Mouse (Mus musculus): ENCODE results near the gene 1700025G04Rik. TPM values are rescaled to one million over a fixed set of nuclear protein-coding genes. Genes with fewer than 3 reads are reported as not detected.

Gene 1700025G04Rik
- polyA plus RNA-seq, 1 experiment from 2014 or later, result 20.6 TPM

DNA sequence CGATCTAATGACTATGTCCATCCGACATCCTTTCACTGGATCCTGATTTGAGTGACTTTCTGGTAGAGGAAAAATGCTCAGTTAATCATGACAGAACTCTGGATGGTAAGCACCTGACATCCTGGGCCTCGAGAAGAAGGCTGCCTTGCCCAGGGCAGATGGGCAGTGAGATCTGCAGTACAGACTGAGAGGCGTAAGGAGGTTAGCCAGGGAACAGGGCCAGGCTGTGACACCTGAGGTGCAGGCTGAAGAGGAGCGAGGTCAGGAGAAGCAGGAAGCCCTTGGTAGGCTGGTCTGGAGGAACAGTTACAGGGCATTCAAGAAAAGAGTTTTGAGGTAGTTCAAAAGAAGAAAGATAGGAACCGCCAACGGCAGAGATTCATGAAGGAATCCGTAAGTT, 101.9 kb downstream of the 1700025G04Rik start:
- H3K4me1 ChIP-seq (replicated peaks; ENCODE audit: control insufficient read depth, insufficient read depth), result no peaks in the 10 kb centered on the region; the same call in 1 of the 2 replicates
- H3K36me3 ChIP-seq (ENCODE audit: control insufficient read depth, insufficient read depth, low read length), result no peaks in the 10 kb centered on the region
- 89% methylated on average over 8 of the region's 8 CpGs for WGBS
- no peak overlapping the region for H3K4me3 ChIP-seq (ENCODE audit: low read depth, low read length)
- H3K27ac ChIP-seq (replicated peaks), result no peak overlapping the region
- H3K4me2 ChIP-seq (replicated peaks; ENCODE audit: low read depth), result no peak overlapping the region
- TF ChIP-seq CTCF (IDR thresholded peaks at IDR 0.05; ENCODE audit: low read depth) (no peak), EP300 (optimal IDR thresholded peaks at IDR 0.05) (no peak)
- DNase-seq (ENCODE audit: low spot score), result no peak
- no peak for ATAC-seq (ENCODE audit: low FRiP score, low TSS enrichment)
- no peaks in the 10 kb centered on the region for H3K9me3 ChIP-seq (ENCODE audit: control insufficient read depth, low read length)
- no peak overlapping the region for H3K9ac ChIP-seq (ENCODE audit: low read length)
- H3K27me3 ChIP-seq (ENCODE audit: control insufficient read depth, insufficient read depth, low read length), result no peaks in the 10 kb centered on the region

DNA sequence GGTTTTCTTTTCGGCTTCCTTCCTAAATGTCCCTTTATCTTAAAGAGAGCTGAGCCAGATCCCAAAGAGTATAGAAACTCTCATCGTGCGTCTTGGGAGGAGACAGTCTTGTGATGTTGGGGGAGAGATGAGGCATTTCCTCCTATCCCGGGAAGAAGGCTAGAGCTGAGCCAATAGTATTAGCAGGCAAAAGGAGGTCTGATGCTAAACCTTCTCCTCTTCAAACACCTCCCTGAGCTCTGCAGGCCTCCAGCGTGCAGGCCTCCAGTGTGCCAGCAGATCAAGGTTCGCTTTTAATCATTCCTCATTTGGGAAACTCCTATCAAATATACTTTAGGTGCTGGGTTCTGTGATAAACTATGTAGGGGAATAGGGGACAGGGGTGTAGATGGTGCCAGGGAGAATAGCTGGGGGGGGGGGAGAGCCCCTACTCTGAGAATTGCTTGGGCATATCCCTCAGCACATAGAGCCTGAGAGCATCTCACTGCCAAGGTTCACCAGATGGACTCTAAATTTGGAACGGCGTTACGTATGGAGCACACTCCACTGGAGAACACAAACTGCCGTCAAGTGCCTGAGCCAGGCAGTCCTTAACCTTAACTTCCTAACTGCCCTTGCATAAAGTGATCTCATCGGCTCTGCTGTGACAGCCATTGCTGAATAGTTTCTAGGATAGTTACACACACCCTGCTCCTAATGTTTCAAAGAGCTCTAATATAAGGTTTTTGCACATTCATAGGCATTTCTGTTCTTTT, 103.7 kb downstream of the 1700025G04Rik start:
- TF ChIP-seq EP300 (optimal IDR thresholded peaks at IDR 0.05) (no peak), CTCF (IDR thresholded peaks at IDR 0.05; ENCODE audit: low read depth) (no peak)
- 56% methylated on average over 11 of the region's 11 CpGs for WGBS
- Histone ChIP-seq H3K4me2 (replicated peaks; ENCODE audit: low read depth) (no peak overlapping the region), H3K36me3 (ENCODE audit: control insufficient read depth, insufficient read depth, low read length) (no peaks in the 10 kb centered on the region), H3K4me1 (replicated peaks; ENCODE audit: control insufficient read depth, insufficient read depth) (no peaks in the 10 kb centered on the region; the same call in 1 of the 2 replicates), H3K27me3 (ENCODE audit: control insufficient read depth, insufficient read depth, low read length) (no peaks in the 10 kb centered on the region), H3K27ac (replicated peaks) (no peak overlapping the region), H3K4me3 (ENCODE audit: low read depth, low read length) (no peak overlapping the region), H3K9me3 (ENCODE audit: control insufficient read depth, low read length) (no peaks in the 10 kb centered on the region), H3K9ac (ENCODE audit: low read length) (no peak overlapping the region)
- DNase-seq (ENCODE audit: low spot score) (no peak), ATAC-seq (ENCODE audit: low FRiP score, low TSS enrichment) (no peak)

DNA sequence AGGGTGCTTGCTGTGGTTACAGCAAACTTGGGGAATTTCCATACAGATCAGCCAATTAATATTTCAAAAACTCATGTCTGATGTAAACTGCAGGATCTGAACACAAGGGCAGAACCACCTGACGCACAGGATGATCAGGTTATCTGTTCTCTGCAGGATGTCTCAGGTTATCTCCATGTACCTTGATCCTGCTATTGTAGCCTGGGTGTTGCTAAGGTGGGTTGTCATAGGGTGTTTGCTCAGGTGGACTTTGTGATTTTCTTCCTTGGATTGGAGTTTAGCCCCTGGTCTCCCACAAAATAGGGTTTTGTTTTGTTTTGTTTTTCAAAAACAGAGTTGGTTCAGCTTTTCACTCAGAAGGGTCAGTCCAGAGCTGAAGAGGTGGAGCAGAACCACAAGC, 104.9 kb downstream of the 1700025G04Rik start:
- H3K4me1 ChIP-seq (replicated peaks; ENCODE audit: control insufficient read depth, insufficient read depth), result no peaks in the 10 kb centered on the region; the same call in 1 of the 2 replicates
- TF ChIP-seq CTCF (IDR thresholded peaks at IDR 0.05; ENCODE audit: low read depth) (no peak), EP300 (optimal IDR thresholded peaks at IDR 0.05) (no peak)
- no peak overlapping the region for H3K27ac ChIP-seq (replicated peaks)
- no peak overlapping the region for H3K4me3 ChIP-seq (ENCODE audit: low read depth, low read length)
- H3K9me3 ChIP-seq (ENCODE audit: control insufficient read depth, low read length), result no peaks in the 10 kb centered on the region
- ATAC-seq (ENCODE audit: low FRiP score, low TSS enrichment), result no peak
- DNase-seq (ENCODE audit: low spot score), result no peak
- 81% methylated on average over 1 of the region's 1 CpGs for WGBS
- H3K9ac ChIP-seq (ENCODE audit: low read length), result no peak overlapping the region
- H3K27me3 ChIP-seq (ENCODE audit: control insufficient read depth, insufficient read depth, low read length), result no peaks in the 10 kb centered on the region
- no peaks in the 10 kb centered on the region for H3K36me3 ChIP-seq (ENCODE audit: control insufficient read depth, insufficient read depth, low read length)
- H3K4me2 ChIP-seq (replicated peaks; ENCODE audit: low read depth), result no peak overlapping the region

DNA sequence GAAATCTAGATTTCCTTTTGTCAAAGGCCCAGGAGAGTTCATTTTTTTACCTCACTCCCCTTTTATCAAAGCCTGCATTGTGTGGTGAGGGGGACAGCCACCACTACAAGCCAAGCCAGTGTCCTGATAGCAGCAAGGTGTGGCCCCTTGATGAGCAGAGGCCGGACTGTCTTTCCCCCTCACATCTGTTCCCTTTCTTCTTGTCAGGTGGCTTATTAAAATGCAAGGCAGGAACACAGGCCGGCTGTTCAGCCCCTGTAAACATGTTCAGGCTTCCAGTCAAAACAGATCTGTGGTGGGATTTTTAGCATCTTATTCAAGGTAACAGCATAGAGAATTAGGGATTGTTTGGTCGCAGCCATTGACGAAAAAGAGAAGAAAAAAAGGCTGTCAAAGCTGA, 105.9 kb downstream of the 1700025G04Rik start:
- ATAC-seq (ENCODE audit: low FRiP score, low TSS enrichment) (no peak), DNase-seq (ENCODE audit: low spot score) (no peak)
- no peak overlapping the region for H3K9ac ChIP-seq (ENCODE audit: low read length)
- no peak overlapping the region for H3K4me2 ChIP-seq (replicated peaks; ENCODE audit: low read depth)
- no peaks in the 10 kb centered on the region for H3K36me3 ChIP-seq (ENCODE audit: control insufficient read depth, insufficient read depth, low read length)
- no peaks in the 10 kb centered on the region; the same call in 1 of the 2 replicates for H3K4me1 ChIP-seq (replicated peaks; ENCODE audit: control insufficient read depth, insufficient read depth)
- TF ChIP-seq EP300 (optimal IDR thresholded peaks at IDR 0.05), result no peak
- TF ChIP-seq CTCF (IDR thresholded peaks at IDR 0.05; ENCODE audit: low read depth), result no peak
- H3K4me3 ChIP-seq (ENCODE audit: low read depth, low read length), result no peak overlapping the region
- no peaks in the 10 kb centered on the region for H3K9me3 ChIP-seq (ENCODE audit: control insufficient read depth, low read length)
- WGBS, result 69% methylated on average over 4 of the region's 4 CpGs
- no peaks in the 10 kb centered on the region for H3K27me3 ChIP-seq (ENCODE audit: control insufficient read depth, insufficient read depth, low read length)
- H3K27ac ChIP-seq (replicated peaks), result no peak overlapping the region

DNA sequence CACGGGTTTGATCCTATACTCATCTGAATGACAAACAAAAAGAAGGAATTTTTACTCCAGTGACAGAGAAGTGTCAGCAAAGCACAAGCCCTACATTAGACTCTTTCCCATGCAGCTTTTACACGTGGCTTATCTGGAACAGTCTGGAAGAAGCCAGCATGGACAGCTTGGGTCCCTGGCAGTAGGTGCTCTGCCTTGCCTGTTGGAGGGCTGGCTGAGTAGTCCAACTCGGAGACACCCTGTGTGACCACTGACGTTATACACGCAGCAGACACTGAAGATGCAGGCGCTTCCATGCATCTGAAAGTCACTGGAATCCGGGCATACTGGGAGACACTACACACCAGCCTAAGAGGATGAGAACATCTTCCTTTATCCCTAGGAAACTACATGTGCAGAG, 109.4 kb downstream of the 1700025G04Rik start:
- no peak for TF ChIP-seq CTCF (IDR thresholded peaks at IDR 0.05; ENCODE audit: low read depth)
- no peak for TF ChIP-seq EP300 (optimal IDR thresholded peaks at IDR 0.05)
- Histone ChIP-seq H3K27me3 (ENCODE audit: control insufficient read depth, insufficient read depth, low read length) (no peaks in the 10 kb centered on the region), H3K4me3 (ENCODE audit: low read depth, low read length) (no peak overlapping the region), H3K4me2 (replicated peaks; ENCODE audit: low read depth) (no peak overlapping the region), H3K27ac (replicated peaks) (no peak overlapping the region), H3K9me3 (ENCODE audit: control insufficient read depth, low read length) (no peaks in the 10 kb centered on the region), H3K4me1 (replicated peaks; ENCODE audit: control insufficient read depth, insufficient read depth) (no peaks in the 10 kb centered on the region), H3K36me3 (ENCODE audit: control insufficient read depth, insufficient read depth, low read length) (no peaks in the 10 kb centered on the region), H3K9ac (ENCODE audit: low read length) (no peak overlapping the region)
- ATAC-seq (ENCODE audit: low FRiP score, low TSS enrichment), result no peak
- WGBS, result 77% methylated on average over 7 of the region's 7 CpGs
- DNase-seq (ENCODE audit: low spot score), result no peak

DNA sequence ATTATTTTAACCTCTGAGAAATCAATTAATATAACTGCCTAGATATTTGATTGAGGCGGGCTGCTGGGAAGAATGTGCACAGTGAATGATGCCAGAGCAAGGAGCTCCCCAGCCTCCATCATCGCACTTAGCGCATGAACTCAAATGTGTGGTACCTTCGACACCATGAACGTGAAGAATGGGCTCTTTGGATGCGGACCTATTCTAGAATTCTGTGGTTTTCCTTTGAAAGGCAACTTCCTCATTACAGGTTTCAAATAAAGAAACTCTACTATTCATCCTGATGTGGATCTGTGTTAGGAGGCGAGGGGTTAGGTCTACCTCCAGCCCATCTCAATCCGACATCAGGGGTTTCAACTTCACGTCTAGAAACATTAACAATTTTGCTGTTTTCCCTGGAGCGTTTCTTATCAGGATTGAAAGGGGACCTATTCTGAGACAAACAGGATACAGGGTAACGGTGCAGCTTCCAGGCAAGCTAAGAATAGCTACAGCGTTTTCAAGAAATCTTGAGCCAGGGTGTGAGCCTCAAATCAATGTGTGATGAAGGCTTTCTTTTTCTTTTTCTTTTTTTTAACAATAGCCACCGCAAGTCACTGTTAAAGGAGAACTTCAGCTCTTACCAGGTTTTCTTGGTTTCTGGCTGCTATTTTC, 110.0 kb downstream of the 1700025G04Rik start:
- DNase-seq (ENCODE audit: low spot score), result no peak
- no peaks in the 10 kb centered on the region for H3K9me3 ChIP-seq (ENCODE audit: control insufficient read depth, low read length)
- ATAC-seq (ENCODE audit: low FRiP score, low TSS enrichment), result no peak
- no peaks in the 10 kb centered on the region for H3K27me3 ChIP-seq (ENCODE audit: control insufficient read depth, insufficient read depth, low read length)
- no peaks in the 10 kb centered on the region for H3K36me3 ChIP-seq (ENCODE audit: control insufficient read depth, insufficient read depth, low read length)
- 75% methylated on average over 13 of the region's 13 CpGs for WGBS
- H3K9ac ChIP-seq (ENCODE audit: low read length), result no peak overlapping the region
- no peak overlapping the region for H3K4me2 ChIP-seq (replicated peaks; ENCODE audit: low read depth)
- H3K4me1 ChIP-seq (replicated peaks; ENCODE audit: control insufficient read depth, insufficient read depth), result no peaks in the 10 kb centered on the region
- TF ChIP-seq EP300 (optimal IDR thresholded peaks at IDR 0.05) (no peak), CTCF (IDR thresholded peaks at IDR 0.05; ENCODE audit: low read depth) (no peak)
- no peak overlapping the region for H3K4me3 ChIP-seq (ENCODE audit: low read depth, low read length)
- no peak overlapping the region for H3K27ac ChIP-seq (replicated peaks)
